Mouse (Mus musculus) ES-Bruce4 (cell line): ENCODE results near the gene Ap5m1.

ENCODE experiments used
- CTCF ChIP-seq: IDR thresholded peaks from one replicate; pipeline ENCODE4 v1.8.1; 2011; ENCODE audit warnings: low read depth, low read length
- EP300 ChIP-seq: IDR thresholded peaks from 2 replicates; pipeline ENCODE4 v1.6.1; 2011; ENCODE audit warnings: low read depth, low read length; ENCODE audit not compliant: insufficient read depth
- POLR2A ChIP-seq: IDR thresholded peaks from one replicate; pipeline ENCODE4 v1.8.1; 2011; ENCODE audit warnings: low read length; ENCODE audit not compliant: insufficient read depth

GRCm38 (mm10) chr14:49088155-49089048 lies 22.5 kb downstream of the Ap5m1 start:
- TF ChIP-seq CTCF (no peak), POLR2A (no peak), EP300 (no peak)
